Mouse (Mus musculus) stomach, embryonic 16.5 days (tissue): Measurements from ENCODE around the gene Dab1. TPM values are rescaled to one million over a fixed set of nuclear protein-coding genes. Genes with fewer than 3 reads are reported as not detected.

Source experiments
- ATAC-seq: fragments of 200-750 bp; cut with Nextera tagmentation; 2 replicates; pipeline ENCODE4 v1.8.0; 2017; ENCODE audit warnings: moderate number of reproducible peaks, moderate TSS enrichment; ENCODE audit not compliant: insufficient read depth, low FRiP score
- H3K27ac ChIP-seq: fragments of 300-500 bp; sonication (generic); 2 replicates; pipeline ENCODE4 v1.5.1; 2014; ENCODE audit warnings: low read length
- H3K27me3 ChIP-seq: fragments of 300-500 bp; sonication (generic); 2 replicates; pipeline ENCODE4 v1.6.1; 2014; ENCODE audit warnings: low read length, control low read depth, mixed read lengths; ENCODE audit not compliant: control insufficient read depth, insufficient read depth
- H3K36me3 ChIP-seq: fragments of 300-500 bp; sonication (generic); 2 replicates; pipeline ENCODE4 v1.6.1; 2014; ENCODE audit warnings: low read length; ENCODE audit not compliant: control insufficient read depth, insufficient read depth
- H3K4me1 ChIP-seq: fragments of 300-500 bp; sonication (generic); 2 replicates; pipeline ENCODE4 v1.6.1; 2014; ENCODE audit warnings: low read length, control low read depth, mixed read lengths; ENCODE audit not compliant: control insufficient read depth, insufficient read depth
- H3K4me2 ChIP-seq: fragments of 300-500 bp; sonication (generic); 2 replicates; pipeline ENCODE4 v1.6.1; 2014; ENCODE audit warnings: low read depth, low read length, mixed read lengths
- H3K4me3 ChIP-seq: fragments of 300-500 bp; sonication (generic); replicated peaks from 2 replicates; pipeline ENCODE4 v1.5.1; 2014; ENCODE audit warnings: mild to moderate bottlenecking, low read length
- H3K9ac ChIP-seq: fragments of 300-500 bp; sonication (generic); 2 replicates; pipeline ENCODE4 v1.6.1; 2014; ENCODE audit warnings: low read length
- H3K9me3 ChIP-seq: fragments of 300-500 bp; sonication (generic); replicated peaks from 2 replicates; pipeline ENCODE4 v1.6.1; 2016; ENCODE audit warnings: low read length, control low read depth; ENCODE audit not compliant: control insufficient read depth
- WGBS: fragments of 180-500 bp; shearing (Covaris S2); extraction: QIAGEN DNeasy Blood & Tissue Kit; methylation state at CpG from one replicate; pipeline ENCODE4 v1.1.7; 2014; 5-methylcytosine and 5-hydroxymethylcytosine counted together
- polyA plus RNA-seq: library from polyadenylated mRNA; unstranded; fragments of >200 nt; fragmentation: Nextera tagmentation; extraction: Ambion mirVana; gene quantifications from 2 replicates; pipeline ENCODE4 v1.2.1, GENCODE M21; 2015

Dab1 gene
- polyA plus RNA-seq, 1 experiment from 2014 or later = 10.0 TPM

- no peak overlapping the region for H3K4me2 ChIP-seq
- ATAC-seq = no peak
- no peaks in the 10 kb centered on the region for H3K4me1 ChIP-seq
- no peak overlapping the region for H3K27ac ChIP-seq
- H3K9ac ChIP-seq = no peak overlapping the region
- no peaks in the 10 kb centered on the region for H3K36me3 ChIP-seq
- 95% methylated on average over 12 of the region's 12 CpGs for WGBS
- no peaks in the 10 kb centered on the region for H3K27me3 ChIP-seq
- no peak overlapping the region for H3K4me3 ChIP-seq
- no peaks in the 10 kb centered on the region for H3K9me3 ChIP-seq
Observed at GRCm38 (mm10) chr4:104420983-104421680, 802.0 kb downstream of the Dab1 start.

- Histone ChIP-seq H3K4me3 (no peak overlapping the region), H3K4me1 (no peaks in the 10 kb centered on the region), H3K9me3 (no peaks in the 10 kb centered on the region), H3K27me3 (no peaks in the 10 kb centered on the region), H3K27ac (no peak overlapping the region), H3K9ac (no peak overlapping the region), H3K4me2 (no peak overlapping the region), H3K36me3 (no peaks in the 10 kb centered on the region)
- no peak for ATAC-seq
- 84% methylated on average over 7 of the region's 7 CpGs for WGBS
Observed at GRCm38 (mm10) chr4:104429127-104429526, 810.0 kb downstream of the Dab1 start.

- no peak overlapping the region for H3K4me3 ChIP-seq
- 78% methylated on average over 7 of the region's 7 CpGs for WGBS
- no peak overlapping the region for H3K4me2 ChIP-seq
- H3K9ac ChIP-seq = no peak overlapping the region
- H3K4me1 ChIP-seq = no peaks in the 10 kb centered on the region
- no peaks in the 10 kb centered on the region for H3K36me3 ChIP-seq
- no peaks in the 10 kb centered on the region for H3K27me3 ChIP-seq
- H3K9me3 ChIP-seq = no peaks in the 10 kb centered on the region
- no peak overlapping the region for H3K27ac ChIP-seq
- no peak for ATAC-seq
Observed at GRCm38 (mm10) chr4:104431231-104431855, 812.2 kb downstream of the Dab1 start.

GRCm38 (mm10) chr4:104432150-104432549 lies 813.0 kb downstream of the Dab1 start:
- H3K9ac ChIP-seq = no peak overlapping the region
- H3K4me3 ChIP-seq = no peak overlapping the region
- H3K27me3 ChIP-seq = no peaks in the 10 kb centered on the region
- no peaks in the 10 kb centered on the region for H3K9me3 ChIP-seq
- WGBS = 92% methylated on average over 11 of the region's 11 CpGs
- no peaks in the 10 kb centered on the region for H3K36me3 ChIP-seq
- ATAC-seq = no peak
- no peaks in the 10 kb centered on the region for H3K4me1 ChIP-seq
- H3K4me2 ChIP-seq = no peak overlapping the region
- H3K27ac ChIP-seq = no peak overlapping the region

- H3K4me1 ChIP-seq = no peaks in the 10 kb centered on the region
- no peaks in the 10 kb centered on the region for H3K27me3 ChIP-seq
- no peak overlapping the region for H3K9ac ChIP-seq
- no peak overlapping the region for H3K27ac ChIP-seq
- no peak for ATAC-seq
- H3K4me2 ChIP-seq = no peak overlapping the region
- 82% methylated on average over 5 of the region's 5 CpGs for WGBS
- no peak overlapping the region for H3K4me3 ChIP-seq
- H3K36me3 ChIP-seq = no peaks in the 10 kb centered on the region
- no peaks in the 10 kb centered on the region for H3K9me3 ChIP-seq
Observed at GRCm38 (mm10) chr4:104435736-104436135, 816.6 kb downstream of the Dab1 start.

GRCm38 (mm10) chr4:104436411-104436810 lies 817.3 kb downstream of the Dab1 start:
- Histone ChIP-seq H3K4me1 (no peaks in the 10 kb centered on the region), H3K4me2 (no peak overlapping the region), H3K36me3 (no peaks in the 10 kb centered on the region), H3K9ac (no peak overlapping the region), H3K27me3 (no peaks in the 10 kb centered on the region), H3K27ac (no peak overlapping the region), H3K9me3 (no peaks in the 10 kb centered on the region), H3K4me3 (no peak overlapping the region)
- 94% methylated on average over 4 of the region's 4 CpGs for WGBS
- no peak for ATAC-seq

- Histone ChIP-seq H3K36me3 (no peaks in the 10 kb centered on the region), H3K9ac (no peak overlapping the region), H3K4me2 (no peak overlapping the region), H3K27ac (no peak overlapping the region), H3K27me3 (no peaks in the 10 kb centered on the region), H3K9me3 (no peaks in the 10 kb centered on the region), H3K4me1 (no peaks in the 10 kb centered on the region), H3K4me3 (no peak overlapping the region)
- no peak for ATAC-seq
- 86% methylated on average over 4 of the region's 4 CpGs for WGBS
Observed at GRCm38 (mm10) chr4:104438730-104439129, 819.6 kb downstream of the Dab1 start.

- no peak overlapping the region for H3K4me2 ChIP-seq
- no peaks in the 10 kb centered on the region for H3K27me3 ChIP-seq
- 77% methylated on average over 3 of the region's 3 CpGs for WGBS
- no peak overlapping the region for H3K4me3 ChIP-seq
- no peak overlapping the region for H3K9ac ChIP-seq
- no peaks in the 10 kb centered on the region for H3K36me3 ChIP-seq
- no peaks in the 10 kb centered on the region for H3K9me3 ChIP-seq
- no peaks in the 10 kb centered on the region for H3K4me1 ChIP-seq
- ATAC-seq = no peak
- no peak overlapping the region for H3K27ac ChIP-seq
Observed at GRCm38 (mm10) chr4:104439641-104440040, 820.5 kb downstream of the Dab1 start.

- WGBS = 63% methylated on average over 10 of the region's 10 CpGs
- H3K4me2 ChIP-seq = no peak overlapping the region
- no peaks in the 10 kb centered on the region for H3K9me3 ChIP-seq
- H3K27ac ChIP-seq = no peak overlapping the region
- H3K27me3 ChIP-seq = no peaks in the 10 kb centered on the region
- no peak overlapping the region for H3K9ac ChIP-seq
- H3K36me3 ChIP-seq = no peaks in the 10 kb centered on the region
- no peak for ATAC-seq
- H3K4me3 ChIP-seq = no peak overlapping the region
- H3K4me1 ChIP-seq = no peaks in the 10 kb centered on the region
Observed at GRCm38 (mm10) chr4:104442925-104443747, 824.0 kb downstream of the Dab1 start.
